Mouse (Mus musculus) cerebellum, adult 18-20 months (tissue): ENCODE measurements at regions not wholly inside any gene's neighbourhood (a gene's known extent, or its start where the extent isn't known, plus 50 kb on each side); places are given as distances from the start of the nearest gene placed in this dataset.
A peak's percentile ranks its signal among the peaks of the same experiment; 100 is the strongest.

Experiments
- DNase-seq, 2 experiments: peaks; one replicate each; pipeline ENCODE4 v3.0.0; 2021

GRCm38 (mm10) chr15:68362081-68363057 is 1861.7 kb upstream of the Lrrc6 start:
- DNase-seq, result peak; percentile 52 to 70

- peak; percentile 20 to 23 for DNase-seq
These were observed 1860.5 kb upstream of the Lrrc6 start for GRCm38 (mm10) chr15:68360956-68361908.

- DNase-seq, result no peak
These were observed 1858.8 kb upstream of the Lrrc6 start for GRCm38 (mm10) chr15:68359496-68359895.

GRCm38 (mm10) chr15:68355957-68356356 is 1855.2 kb upstream of the Lrrc6 start:
- no peak for DNase-seq

- peak; percentile 37 to 49 for DNase-seq
These were observed 1843.9 kb upstream of the Lrrc6 start for GRCm38 (mm10) chr15:68344652-68345051.

- DNase-seq, result no peak
These were observed 1841.8 kb upstream of the Lrrc6 start for GRCm38 (mm10) chr15:68342542-68342941.

GRCm38 (mm10) chr15:68341056-68341455 is 1840.3 kb upstream of the Lrrc6 start:
- DNase-seq, result no peak

- DNase-seq, result no peak
These were observed 1836.6 kb upstream of the Lrrc6 start for GRCm38 (mm10) chr15:68337264-68337663.

GRCm38 (mm10) chr15:68335837-68336236 is 1835.1 kb upstream of the Lrrc6 start:
- DNase-seq, result no peak

- no peak for DNase-seq
These were observed 1815.4 kb upstream of the Lrrc6 start for GRCm38 (mm10) chr15:68316116-68316515.
